Mouse (Mus musculus) C2C12 (cell line): ENCODE results near the gene Fbxo2. TPM values are rescaled to one million over a fixed set of nuclear protein-coding genes. Genes with fewer than 3 reads are reported as not detected.
"Not testable (repeated sequence)": the region's sequence is repeated elsewhere in the genome, so short reads cannot be mapped to it uniquely, and the experiment has no call there.

Source experiments
- H3K27me3 ChIP-seq: one replicate; pipeline ENCODE4 v1.6.1; 2011; ENCODE audit not compliant: control insufficient read depth, insufficient read depth, insufficient read length
- H3K36me3 ChIP-seq: one replicate; pipeline ENCODE4 v1.6.1; 2011; ENCODE audit not compliant: control insufficient read depth, insufficient read depth
- H3K4me3 ChIP-seq: one replicate; pipeline ENCODE4 v1.5.1; 2011; ENCODE audit warnings: mild to moderate bottlenecking, control low read depth; ENCODE audit not compliant: poor library complexity, insufficient read depth, severe bottlenecking
- H3K79me2 ChIP-seq: one replicate; pipeline ENCODE4 v1.6.1; 2011; ENCODE audit not compliant: control insufficient read depth, insufficient read depth
- H3K79me3 ChIP-seq: one replicate; pipeline ENCODE4 v1.6.1; 2011; ENCODE audit warnings: low read depth, control low read depth
- H3ac ChIP-seq: one replicate; pipeline ENCODE3; 2011; ENCODE audit warnings: low read depth; ENCODE audit not compliant: control insufficient read depth, insufficient read length
- CEBPB ChIP-seq: IDR thresholded peaks from one replicate; pipeline ENCODE4 v1.6.1; 2011; ENCODE audit warnings: low read depth, mild to moderate bottlenecking, control low read depth, moderate library complexity
- CTCF ChIP-seq: IDR thresholded peaks from one replicate; pipeline ENCODE4 v1.5.1; 2011; ENCODE audit not compliant: control insufficient read depth, insufficient read depth, insufficient read length
- FOSL1 ChIP-seq: IDR thresholded peaks from one replicate; pipeline ENCODE4 v1.8.0; 2011; ENCODE audit warnings: mild to moderate bottlenecking, low read length; ENCODE audit not compliant: poor library complexity, insufficient read depth, severe bottlenecking
- MAX ChIP-seq: IDR thresholded peaks from one replicate; pipeline ENCODE4 v1.6.1; 2011; ENCODE audit warnings: mild to moderate bottlenecking, control low read depth
- MYOD1 ChIP-seq: IDR thresholded peaks from one replicate; pipeline ENCODE4 v1.6.1; 2011; ENCODE audit warnings: low read depth; ENCODE audit not compliant: control insufficient read depth, insufficient read length
- MYOG ChIP-seq: IDR thresholded peaks from one replicate; pipeline ENCODE4 v1.6.1; 2011; ENCODE audit not compliant: control insufficient read depth, insufficient read length; ENCODE audit errors: extremely low read depth
- USF1 ChIP-seq: IDR thresholded peaks from one replicate; pipeline ENCODE4 v1.6.1; 2011; ENCODE audit warnings: low read depth, mild to moderate bottlenecking, control low read depth, moderate library complexity
- long read RNA-seq, 2 experiments: library from polyadenylated mRNA; unstranded; transcript quantifications; one replicate each; pipeline ENCODE4 v2.0.0; 2019 to 2020
- polyA plus RNA-seq: library from polyadenylated mRNA; unstranded; fragments of >200 nt; fragmentation: generic; extraction: Trizol; gene quantifications from one replicate; pipeline ENCODE4 v1.2.1, GENCODE M21; 2012; ENCODE audit warnings: missing spikeins

The Fbxo2 gene
- polyA plus RNA-seq, result 14.2 TPM
- long read RNA-seq, experiment 1, transcript Fbxo2-201 (6 exons, 1,288 nt), result major isoform, 13 of 14 reads
- long read RNA-seq, experiment 1, partial matches to known transcripts, result 0 of 14 reads
- long read RNA-seq, experiment 1, other reads (novel, unspliced or antisense), result 1 of 14 reads
- long read RNA-seq, experiment 2, partial matches to known transcripts, result 0 of 3 reads
- long read RNA-seq, experiment 2, other reads (novel, unspliced or antisense), result 0 of 3 reads

DNA sequence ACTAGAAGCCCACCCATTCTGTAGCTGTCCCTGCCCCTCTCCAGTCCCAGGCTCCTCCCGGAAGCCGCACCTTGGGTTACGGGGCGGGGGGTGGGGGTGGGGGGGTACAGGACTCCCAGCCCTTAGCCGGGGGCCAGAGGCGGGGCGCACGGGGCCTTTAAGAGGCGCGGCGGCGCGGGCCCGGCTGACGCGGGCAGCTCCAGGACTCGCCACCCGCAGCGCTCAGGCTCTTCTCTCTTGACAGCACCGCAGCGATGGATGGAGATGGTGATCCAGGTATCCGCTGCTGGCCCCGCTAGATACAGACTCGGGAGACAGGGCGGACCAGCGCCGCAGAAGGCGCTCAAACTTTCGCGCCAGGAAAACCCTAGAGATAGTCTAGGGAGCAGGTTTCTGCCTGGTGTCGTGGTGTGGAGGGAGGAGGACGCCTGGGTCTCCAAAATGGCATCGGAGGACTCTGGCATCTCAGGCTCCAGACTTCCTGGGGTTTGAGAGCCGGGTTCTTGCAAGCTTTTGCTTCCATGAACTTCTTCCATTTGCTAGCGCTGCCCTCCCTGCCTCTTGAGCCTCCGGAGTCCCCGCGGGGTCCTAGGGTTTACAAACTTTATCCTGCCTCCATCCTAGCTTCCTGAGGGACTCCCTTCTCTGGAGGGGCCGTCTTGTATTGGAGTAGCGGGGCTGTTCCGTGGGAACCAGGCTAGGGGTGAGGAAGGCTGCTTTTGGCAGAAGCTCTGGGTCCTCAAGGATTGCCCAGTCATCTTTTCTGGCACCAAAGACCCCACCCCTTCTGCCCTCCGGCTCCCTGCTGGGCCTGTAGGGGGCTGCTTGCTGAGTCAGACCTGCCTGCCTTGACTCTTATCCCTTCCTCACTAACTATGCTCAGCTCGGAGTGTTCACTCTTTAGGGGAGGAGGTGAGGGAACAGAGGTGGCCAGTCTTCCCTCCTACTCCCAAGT lies at the start of gene Fbxo2, which contains the start of gene Fbxo44:
Gene Fbxo2 (plus strand): TSS at position 186 of the 955 bp plus-strand sequence.
Gene Fbxo44 (minus strand): TSS at position 47 of the 955 bp plus-strand sequence.
- Histone ChIP-seq H3K4me3 (peak within 1 kb of the TSS; percentile 14), H3K79me3 (no peaks in the 10 kb centered on the region), H3K27me3 (peaks cover 21% of the 10 kb centered on the region), H3ac (peak within 1 kb of the TSS; percentile 61), H3K36me3 (no peaks in the 10 kb centered on the region), H3K79me2 (no peaks in the 10 kb centered on the region)
- no peak for TF ChIP-seq MYOD1
- no peak for TF ChIP-seq MYOG
- TF ChIP-seq MAX, result no peak
- TF ChIP-seq CTCF, result no peak
- no peak for TF ChIP-seq FOSL1
- TF ChIP-seq USF1, result no peak
- no peak for TF ChIP-seq CEBPB

DNA sequence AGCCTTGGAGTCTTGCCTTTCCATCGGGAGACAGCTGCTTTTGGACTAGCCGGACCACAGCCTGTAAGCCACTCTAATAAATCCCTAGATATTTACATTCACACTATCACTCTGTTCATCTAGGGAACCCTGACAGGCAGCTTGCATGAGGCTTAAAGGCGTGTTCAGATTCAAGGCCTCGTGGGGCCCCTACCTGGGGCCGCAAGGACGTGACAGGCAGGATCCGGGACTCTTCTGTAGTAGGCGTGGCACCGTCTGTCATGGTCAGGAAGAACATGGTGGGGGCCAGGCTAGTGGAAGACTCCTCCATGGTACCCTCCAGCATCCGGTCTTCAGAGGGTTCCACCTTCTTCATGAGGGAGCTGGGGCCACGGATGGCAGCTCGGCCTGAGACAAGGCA lies 47.9 kb upstream of the Fbxo2 start:
- no peaks in the 10 kb centered on the region for H3K27me3 ChIP-seq
- H3K79me3 ChIP-seq, result no peaks in the 10 kb centered on the region
- no peaks in the 10 kb centered on the region for H3K79me2 ChIP-seq
- H3K36me3 ChIP-seq, result no peaks in the 10 kb centered on the region
- no peak overlapping the region for H3K4me3 ChIP-seq
- TF ChIP-seq CEBPB (no peak), USF1 (no peak), CTCF (no peak), MYOG (no peak), FOSL1 (no peak), MYOD1 (no peak), MAX (no peak)
- H3ac ChIP-seq, result no peak overlapping the region

DNA sequence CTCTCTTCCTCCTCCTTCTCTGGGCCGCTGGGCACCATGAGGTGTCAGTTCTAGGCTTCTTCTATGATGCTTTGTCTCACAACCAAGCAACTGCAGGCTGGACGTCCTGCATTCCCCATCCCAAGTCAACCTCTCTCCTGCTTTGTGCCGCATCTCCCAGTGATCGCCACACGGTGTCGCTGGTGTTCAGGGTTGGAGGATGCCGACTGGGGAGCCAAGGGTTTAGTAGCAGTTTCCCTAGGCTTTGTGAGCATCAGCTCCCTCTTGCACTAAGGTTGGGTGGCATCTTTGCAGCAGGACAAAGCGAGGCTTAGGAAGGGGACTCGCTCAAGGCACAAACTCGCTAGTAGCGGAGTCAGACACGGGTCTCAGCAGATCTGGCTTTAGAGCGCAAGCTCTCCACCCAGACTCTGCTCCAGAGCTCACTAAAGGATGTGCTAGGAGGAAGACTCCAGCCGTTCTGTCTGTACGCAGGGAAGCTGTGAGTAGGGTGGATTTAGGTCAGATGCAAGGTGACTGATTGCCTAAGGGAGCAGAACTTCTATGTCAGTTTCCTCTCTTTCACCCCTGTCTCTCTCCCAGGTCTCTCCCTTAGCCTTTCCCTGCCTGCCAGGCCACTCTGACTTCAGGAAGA lies 45.5 kb upstream of the Fbxo2 start:
- no peaks in the 10 kb centered on the region for H3K79me2 ChIP-seq
- H3K4me3 ChIP-seq, result no peak overlapping the region
- no peak for TF ChIP-seq FOSL1
- TF ChIP-seq MYOG, result no peak
- no peak for TF ChIP-seq CEBPB
- no peak for TF ChIP-seq MYOD1
- no peak for TF ChIP-seq MAX
- TF ChIP-seq CTCF, result peak; percentile 62
- H3ac ChIP-seq, result no peak overlapping the region
- no peaks in the 10 kb centered on the region for H3K27me3 ChIP-seq
- H3K36me3 ChIP-seq, result no peaks in the 10 kb centered on the region
- H3K79me3 ChIP-seq, result no peaks in the 10 kb centered on the region

DNA sequence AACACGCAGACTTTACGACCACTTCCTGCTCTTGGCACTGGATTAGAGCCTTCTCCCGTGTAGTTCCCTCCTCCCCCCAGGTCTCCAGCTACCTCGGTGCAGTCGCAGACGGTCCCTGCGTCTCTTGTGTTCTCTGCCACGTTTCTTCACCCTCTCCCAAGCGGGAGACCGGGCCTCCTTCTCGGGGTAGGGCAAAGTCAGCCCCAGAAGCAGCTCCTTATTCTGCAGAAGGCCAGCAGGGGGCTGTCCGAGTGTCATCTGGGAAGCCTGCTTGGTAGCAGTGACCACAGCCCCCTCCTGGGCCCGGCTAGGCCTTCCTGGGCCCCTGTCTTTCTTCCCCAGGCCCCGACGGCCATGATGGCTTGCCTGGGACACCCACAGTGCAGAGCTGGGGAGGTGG lies 45.0 kb upstream of the Fbxo2 start:
- Histone ChIP-seq H3K4me3 (no peak overlapping the region), H3K79me3 (no peaks in the 10 kb centered on the region), H3ac (no peak overlapping the region), H3K79me2 (no peaks in the 10 kb centered on the region), H3K36me3 (no peaks in the 10 kb centered on the region), H3K27me3 (no peaks in the 10 kb centered on the region)
- TF ChIP-seq MAX, result no peak
- TF ChIP-seq CTCF, result peak; percentile 46

DNA sequence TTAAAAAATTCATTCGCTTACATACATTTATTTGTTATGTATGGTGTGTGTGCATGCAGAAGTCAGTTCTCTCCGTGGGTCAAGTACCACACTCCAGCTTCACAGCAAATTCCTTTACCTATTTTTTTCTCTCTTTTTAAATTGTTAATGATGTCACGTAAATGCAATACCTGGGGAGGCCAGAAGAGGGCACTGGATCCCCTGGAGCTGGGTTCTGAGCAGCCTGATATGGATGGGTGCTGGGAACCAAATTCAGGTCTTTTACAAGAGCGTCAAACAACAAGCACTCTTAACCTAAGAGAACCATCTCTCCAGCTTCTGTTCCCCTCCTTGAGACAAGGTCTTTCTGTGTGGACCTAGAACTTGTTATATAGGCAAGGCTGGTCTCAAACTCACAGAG lies 43.8 kb upstream of the Fbxo2 start:
- H3K27me3 ChIP-seq, result no peaks in the 10 kb centered on the region
- no peak overlapping the region for H3K4me3 ChIP-seq
- no peaks in the 10 kb centered on the region for H3K79me3 ChIP-seq
- TF ChIP-seq CEBPB, result no peak
- no peak overlapping the region for H3ac ChIP-seq
- no peaks in the 10 kb centered on the region for H3K79me2 ChIP-seq
- no peaks in the 10 kb centered on the region for H3K36me3 ChIP-seq

DNA sequence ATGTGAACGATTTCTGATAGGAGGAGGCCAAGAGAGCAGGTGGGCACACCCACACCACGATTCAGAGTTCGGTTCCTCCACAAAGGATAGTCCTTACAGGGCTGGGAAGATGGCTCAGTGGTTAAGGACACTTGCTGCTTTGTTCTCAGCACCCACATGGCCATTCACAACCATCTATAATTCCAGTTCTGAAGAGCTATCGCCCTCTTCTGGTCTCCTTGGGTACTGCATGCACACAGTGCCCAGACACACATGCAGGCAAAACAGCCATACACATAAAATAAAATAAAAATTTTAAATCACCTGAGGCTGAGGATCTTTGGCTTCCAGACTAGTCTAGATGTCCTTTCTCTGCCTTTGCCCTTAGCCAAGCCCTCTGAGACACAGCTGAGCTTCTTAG lies 43.0 kb upstream of the Fbxo2 start:
- Histone ChIP-seq H3K36me3 (no peaks in the 10 kb centered on the region), H3K27me3 (no peaks in the 10 kb centered on the region), H3K79me2 (no peaks in the 10 kb centered on the region), H3ac (no peak overlapping the region), H3K79me3 (no peaks in the 10 kb centered on the region), H3K4me3 (no peak overlapping the region)
- TF ChIP-seq MYOG (no peak), CTCF (no peak), FOSL1 (no peak), MYOD1 (no peak), CEBPB (no peak), MAX (no peak), USF1 (no peak)

DNA sequence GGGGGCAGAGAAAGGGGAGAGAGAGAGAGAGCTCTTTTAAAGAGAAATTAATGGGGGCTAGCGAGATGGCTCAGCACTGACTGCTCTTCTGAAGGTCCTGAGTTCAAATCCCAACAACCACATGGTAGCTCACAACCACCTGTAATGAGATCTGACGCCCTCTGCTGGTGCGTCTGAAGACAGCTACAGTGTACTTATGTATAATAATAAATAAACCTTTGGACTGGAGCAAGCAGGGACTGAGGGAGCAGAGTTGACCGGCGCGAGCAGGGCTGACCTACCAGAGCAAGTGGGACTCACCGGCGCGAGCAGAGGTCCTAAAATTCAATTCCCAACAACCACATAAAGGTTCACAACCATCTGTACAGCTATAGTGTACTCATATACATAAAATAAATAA lies 40.8 kb upstream of the Fbxo2 start:
- not testable (repeated sequence) for H3K36me3 ChIP-seq, H3K27me3 ChIP-seq, H3K79me3 ChIP-seq, H3K79me2 ChIP-seq, H3K4me3 ChIP-seq, H3ac ChIP-seq
